Mouse (Mus musculus) spleen, adult 2 months (tissue): ENCODE results near the gene Pdlim1.

Experiments
- CTCF ChIP-seq: fragments of 200-500 bp; IDR thresholded peaks from 2 replicates; pipeline ENCODE4 v1.5.1; 2011; ENCODE audit warnings: mild to moderate bottlenecking, inconsistent platforms; ENCODE audit not compliant: insufficient read depth, insufficient read length, insufficient replicate concordance; ENCODE audit errors: extremely low read depth
- POLR2A ChIP-seq: fragments of 200-500 bp; IDR thresholded peaks from 2 replicates; pipeline ENCODE4 v1.6.1; 2011; ENCODE audit warnings: low read depth, low read length, inconsistent platforms

DNA sequence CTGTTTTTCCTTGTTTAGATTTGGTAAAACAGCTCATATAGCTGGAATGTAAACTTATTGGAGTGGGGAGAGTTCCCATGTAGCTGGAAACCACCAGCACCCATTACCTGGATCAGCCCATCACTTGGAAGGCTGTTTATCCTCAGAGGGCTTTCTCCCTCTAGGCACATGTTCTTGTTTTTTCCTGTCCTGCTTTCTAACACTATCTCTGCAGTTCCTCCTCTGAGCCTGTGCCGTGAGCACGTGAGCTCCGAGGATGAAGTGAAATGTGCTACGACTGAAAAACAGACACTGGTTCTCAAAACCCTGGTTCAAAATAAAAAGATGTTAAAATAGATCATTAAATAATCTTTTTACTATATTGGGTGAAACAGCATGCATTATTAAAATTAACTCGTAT, 30.8 kb upstream of the Pdlim1 start:
- TF ChIP-seq POLR2A (no peak), CTCF (no peak)
